Mouse (Mus musculus) thymus, postnatal 36 days (tissue): ENCODE data around the gene Pus10.

ENCODE experiments used
- DNase-seq, 2 experiments: peaks; one replicate each; pipeline ENCODE4 v3.0.0; 2022; ENCODE audit warnings: mixed read lengths in 2 of 2

Pus10 gene

GRCm38 (mm10) chr11:23767928-23768327 lies 102.5 kb downstream of the Pus10 start:
- no peak for DNase-seq

- no peak for DNase-seq
Observed at GRCm38 (mm10) chr11:23769033-23769432, 103.6 kb downstream of the Pus10 start.

- peak; percentile 38 to 39 for DNase-seq
Observed at GRCm38 (mm10) chr11:23769686-23770509, 104.4 kb downstream of the Pus10 start.

- DNase-seq = no peak
Observed at GRCm38 (mm10) chr11:23770510-23770759, 105.0 kb downstream of the Pus10 start.

GRCm38 (mm10) chr11:23770760-23771506 lies 105.5 kb downstream of the Pus10 start, which contains the start of gene Rel:
TSS of gene Rel (minus strand) at chr11:23770970.
- DNase-seq = peak; percentile 89 to 90

GRCm38 (mm10) chr11:23771507-23772097 lies 106.1 kb downstream of the Pus10 start:
- peak in 1 of 2 experiments; percentile 11 for DNase-seq

- DNase-seq = no peak
Observed at GRCm38 (mm10) chr11:23772471-23772870, 107.0 kb downstream of the Pus10 start.

- DNase-seq = no peak
Observed at GRCm38 (mm10) chr11:23778787-23779201, 113.3 kb downstream of the Pus10 start.

GRCm38 (mm10) chr11:23782038-23782437 lies 116.6 kb downstream of the Pus10 start:
- DNase-seq = no peak
